10 mouse cellular contexts compared by ENCODE assay signal in genomic region chr9:103113351-103113750, GRCm38 (mm10). TPM values are rescaled to one million over a fixed set of nuclear protein-coding genes. Genes with fewer than 3 reads are reported as not detected.
DNase-seq lines count a peak whose midpoint lies in the region; ATAC-seq and TF ChIP-seq lines count a peak whose summit lies in the region.
"Had no signal": no experiment of that assay in that cellular context is flagged by ENCODE, and none has a peak within 500 bp of the region (broad histone marks: within the 10 kb centered on the region; RNA-seq: fewer than 3 reads in every experiment).

No protein-coding gene starts in this region.

- no peak for TF ChIP-seq CTCF in kidney, postnatal 0 days (IDR thresholded peaks at IDR 0.05; ENCODE audit: low read depth)
- no peak for TF ChIP-seq CTCF in kidney, adult 2 months (conservative IDR thresholded peaks at IDR 0.05; ENCODE audit: insufficient read depth, insufficient read length, low read depth, low read length)
- TF ChIP-seq CTCF in cortical plate, adult 2 months (IDR thresholded peaks at IDR 0.05; ENCODE audit: extremely low read depth, insufficient read depth, low read length): no peak

- H3K9me3 ChIP-seq in kidney, postnatal 0 days (replicated peaks; ENCODE audit: low read length): no peaks in the 10 kb centered on the region
- H3K9me3 ChIP-seq in hindbrain, embryonic 12.5 days (replicated peaks): no peaks in the 10 kb centered on the region
- H3K9me3 ChIP-seq in neural tube, embryonic 13.5 days: no peaks in the 10 kb centered on the region

- 36% methylated on average over 10 of the region's 11 CpGs for WGBS in kidney, postnatal 0 days
- WGBS in kidney, adult 2 months: 64% methylated on average over 10 of the region's 11 CpGs
- 34% methylated on average over 11 of the region's 11 CpGs for WGBS in hindbrain, embryonic 12.5 days
- WGBS in neural tube, embryonic 13.5 days: 33% methylated on average over 10 of the region's 11 CpGs

- DNase-seq in kidney, postnatal 0 days (ENCODE audit: low spot score): no peak
- no peak for DNase-seq in kidney, adult 2 months
- DNase-seq in thymus, postnatal 0 days (ENCODE audit: low spot score): no peak
- no peak for DNase-seq in ovary, postnatal 36 days (ENCODE audit: low spot score)
- DNase-seq: gastrocnemius, adult 2 months had no signal

- ATAC-seq in kidney, postnatal 0 days (replicated peaks; ENCODE audit: low FRiP score, low read depth): peak; percentile 33; the same call in 1 of the 2 replicates
- no peak for ATAC-seq in hindbrain, embryonic 12.5 days (ENCODE audit: low FRiP score)
- ATAC-seq in neural tube, embryonic 13.5 days (ENCODE audit: low read depth): no peak; the same call in 1 of the 2 replicates
- no peak for ATAC-seq in megakaryocyte, adult 5-6 weeks (ENCODE audit: poor library complexity, severe bottlenecking)

- peaks cover 8% of the 10 kb centered on the region; the same call in 1 of the 2 replicates for H3K4me1 ChIP-seq in kidney, postnatal 0 days (replicated peaks; ENCODE audit: insufficient read depth, low read length)
- 0 out of 2 replicates have a peak, but pooled peaks cover 2% of the 10 kb centered on the region for H3K4me1 ChIP-seq in kidney, adult 2 months (ENCODE audit: control insufficient read depth, insufficient read depth, low read length)
- H3K4me1 ChIP-seq in cortical plate, adult 2 months (ENCODE audit: control insufficient read depth, insufficient read depth, low read length): peaks cover 25% of the 10 kb centered on the region
- H3K4me1 ChIP-seq in hindbrain, embryonic 12.5 days: peaks cover 77% of the 10 kb centered on the region
- peaks cover 82% of the 10 kb centered on the region for H3K4me1 ChIP-seq in neural tube, embryonic 13.5 days (replicated peaks)

- no peak for TF ChIP-seq POLR2A in kidney, adult 2 months (IDR thresholded peaks at IDR 0.05; ENCODE audit: low read depth, low read length)
- TF ChIP-seq POLR2A in cortical plate, adult 2 months (IDR thresholded peaks at IDR 0.05; ENCODE audit: extremely low read depth, insufficient read depth, low read length): peak; percentile 55; the same call in 1 of the 2 replicates

- peak overlapping the region; percentile 65; the same call in 1 of the 2 replicates for H3K4me3 ChIP-seq in kidney, postnatal 0 days (replicated peaks; ENCODE audit: low read depth, low read length)
- no peak overlapping the region for H3K4me3 ChIP-seq in kidney, adult 2 months (ENCODE audit: insufficient read depth, low read depth, low read length)
- peak overlapping the region; percentile 67 for H3K4me3 ChIP-seq in cortical plate, adult 2 months (ENCODE audit: insufficient read depth, low read length)
- peak overlapping the region; percentile 82 for H3K4me3 ChIP-seq in hindbrain, embryonic 12.5 days
- peak overlapping the region; percentile 81 for H3K4me3 ChIP-seq in neural tube, embryonic 13.5 days

- H3K36me3 ChIP-seq in kidney, postnatal 0 days (ENCODE audit: insufficient read depth, low read length): no peaks in the 10 kb centered on the region
- H3K36me3 ChIP-seq in kidney, adult 2 months (ENCODE audit: control insufficient read depth, insufficient read depth, low read length): no peaks in the 10 kb centered on the region
- no peaks in the 10 kb centered on the region for H3K36me3 ChIP-seq in hindbrain, embryonic 12.5 days
- H3K36me3 ChIP-seq in neural tube, embryonic 13.5 days: peaks cover 10% of the 10 kb centered on the region; the same call in 1 of the 2 replicates
- H3K36me3 ChIP-seq: G1E had no signal

- peak overlapping the region; percentile 95 for H3K4me2 ChIP-seq in kidney, postnatal 0 days (ENCODE audit: low read length)
- peak overlapping the region; percentile 85 for H3K4me2 ChIP-seq in hindbrain, embryonic 12.5 days (replicated peaks)
- H3K4me2 ChIP-seq in neural tube, embryonic 13.5 days: peak overlapping the region; percentile 78

- H3K9ac ChIP-seq in kidney, postnatal 0 days (ENCODE audit: low read depth, low read length): no peak overlapping the region
- H3K9ac ChIP-seq in hindbrain, embryonic 12.5 days: peak overlapping the region; percentile 91
- H3K9ac ChIP-seq in neural tube, embryonic 13.5 days: peak overlapping the region; percentile 92

- H3K27me3 ChIP-seq in kidney, postnatal 0 days (ENCODE audit: insufficient read depth, low read length): 0 out of 2 replicates have a peak, but pooled peaks cover 9% of the 10 kb centered on the region
- H3K27me3 ChIP-seq in kidney, adult 2 months (replicated peaks; ENCODE audit: control insufficient read depth, insufficient read depth, low read length): no peaks in the 10 kb centered on the region
- H3K27me3 ChIP-seq in hindbrain, embryonic 12.5 days: peaks cover 20% of the 10 kb centered on the region
- peaks cover 8% of the 10 kb centered on the region; the same call in 1 of the 2 replicates for H3K27me3 ChIP-seq in neural tube, embryonic 13.5 days

- no peak overlapping the region for H3K27ac ChIP-seq in kidney, postnatal 0 days
- no peak overlapping the region for H3K27ac ChIP-seq in kidney, adult 2 months (ENCODE audit: insufficient read depth, low read depth, low read length)
- H3K27ac ChIP-seq in cortical plate, adult 2 months (ENCODE audit: insufficient read depth, low read length): peak overlapping the region; percentile 96
- peak overlapping the region; percentile 97 for H3K27ac ChIP-seq in hindbrain, embryonic 12.5 days
- H3K27ac ChIP-seq in neural tube, embryonic 13.5 days (replicated peaks): peak overlapping the region; percentile 96
- H3K27ac ChIP-seq: gastrocnemius, adult 2 months had no signal

RNA-seq across cellular contexts. Expression of gene Rab6b, which starts 1.8 kb away (rescaled TPM):
- polyA plus RNA-seq in kidney, postnatal 0 days (2015; fragmentation: Nextera tagmentation; extraction: Ambion mirVana): 7.3 and 8.7 TPM in 2 replicates
- polyA plus RNA-seq in kidney, adult 2 months (2012; rRNA removed): 2.7 and 3.8 TPM in 2 replicates
- 321 and 328 TPM in 2 replicates for polyA plus RNA-seq in cortical plate, adult 2 months (2012; rRNA removed)
- polyA plus RNA-seq in hindbrain, embryonic 12.5 days (2016; fragmentation: Nextera tagmentation; extraction: Ambion mirVana): 58.0 and 62.5 TPM in 2 replicates
- 82.5 and 86.2 TPM in 2 replicates for polyA plus RNA-seq in neural tube, embryonic 13.5 days (2015; fragmentation: Nextera tagmentation; extraction: Ambion mirVana)
- 4.3 and 5.3 TPM in 2 replicates for polyA plus RNA-seq in thymus, postnatal 0 days (2015; fragmentation: Nextera tagmentation; extraction: Ambion mirVana)
- 0.84 and 1.2 TPM in 2 replicates for total RNA-seq in megakaryocyte, adult 5-6 weeks (2015)
- 0.15 and 0.41 TPM in 2 replicates for total RNA-seq in megakaryocyte, adult 5-6 weeks (2017)
- polyA plus RNA-seq: G1E had no signal

Comparison
In these comparisons a context has a peak if more than half of its experiments do, and no peak if none do; other contexts are left out.
1. H3K27ac ChIP-seq: peak in cortical plate, adult 2 months (single experiment), hindbrain, embryonic 12.5 days (single experiment) and neural tube, embryonic 13.5 days (single experiment); none in kidney, postnatal 0 days (single experiment) and kidney, adult 2 months (single experiment).
2. Peak in every context shown above with its lines, with median percentiles within 50 percentile points of each other: H3K4me2 ChIP-seq.